Comparison of ENCODE assay signal across 8 mouse cellular contexts in genomic region chr16:32098897-32099637, GRCm38 (mm10). TPM values are rescaled to one million over a fixed set of nuclear protein-coding genes. Genes with fewer than 3 reads are reported as not detected.
DNase-seq lines count a peak whose midpoint lies in the region; ATAC-seq and TF ChIP-seq lines count a peak whose summit lies in the region.

No protein-coding gene starts in this region.

- no peak for DNase-seq in lung, adult 2 months
- no peak for DNase-seq in lung, postnatal 36 days
- DNase-seq in right cerebral cortex, postnatal 4 days: no peak
- DNase-seq in layer of hippocampus, adult 11-12 months (ENCODE audit: low spot score): no peak
- DNase-seq in layer of hippocampus, adult 9-11 months: no peak

- no peak for TF ChIP-seq CTCF in lung, adult 2 months (IDR thresholded peaks at IDR 0.05; ENCODE audit: insufficient read depth, low read length)

- H3K4me2 ChIP-seq in embryonic facial prominence, embryonic 12.5 days (replicated peaks): peak overlapping the region; percentile 69
- H3K4me2 ChIP-seq in intestine, embryonic 15.5 days (replicated peaks): peak overlapping the region; percentile 80

- H3K36me3 ChIP-seq in embryonic facial prominence, embryonic 12.5 days: peaks cover 25% of the 10 kb centered on the region
- peaks cover 5% of the 10 kb centered on the region for H3K36me3 ChIP-seq in intestine, embryonic 15.5 days

- peak overlapping the region; percentile 76 for H3K27ac ChIP-seq in embryonic facial prominence, embryonic 12.5 days
- H3K27ac ChIP-seq in intestine, embryonic 15.5 days: peak overlapping the region; percentile 88

- TF ChIP-seq POLR2A in lung, adult 2 months (IDR thresholded peaks at IDR 0.05; ENCODE audit: borderline replicate concordance, extremely low read depth, low read depth, low read length): no peak

- H3K9me3 ChIP-seq in embryonic facial prominence, embryonic 12.5 days: no peaks in the 10 kb centered on the region
- H3K9me3 ChIP-seq in intestine, embryonic 15.5 days: no peaks in the 10 kb centered on the region

- WGBS in lung, adult 2 months: under 1% methylated on average over 39 of the region's 39 CpGs
- under 1% methylated on average over 39 of the region's 39 CpGs for WGBS in embryonic facial prominence, embryonic 12.5 days
- under 1% methylated on average over 39 of the region's 39 CpGs for WGBS in intestine, embryonic 15.5 days

- peak overlapping the region; percentile 95 for H3K9ac ChIP-seq in embryonic facial prominence, embryonic 12.5 days
- H3K9ac ChIP-seq in intestine, embryonic 15.5 days: peak overlapping the region; percentile 85

- H3K4me1 ChIP-seq in lung, adult 2 months (ENCODE audit: control insufficient read depth, insufficient read depth, low read length): peaks cover 5% of the 10 kb centered on the region; the same call in 1 of the 2 replicates
- H3K4me1 ChIP-seq in embryonic facial prominence, embryonic 12.5 days: peaks cover 11% of the 10 kb centered on the region
- H3K4me1 ChIP-seq in intestine, embryonic 15.5 days (replicated peaks): peaks cover 8% of the 10 kb centered on the region; the same call in 1 of the 2 replicates

- ATAC-seq in embryonic facial prominence, embryonic 12.5 days (ENCODE audit: insufficient number of reproducible peaks, insufficient read depth, low FRiP score, low TSS enrichment): peak; percentile 75
- peak; percentile 85 for ATAC-seq in intestine, embryonic 15.5 days
- peak; percentile 52 for ATAC-seq in monocyte, adult 5-6 weeks (replicated peaks; ENCODE audit: insufficient number of reproducible peaks, low FRiP score, low TSS enrichment, poor library complexity, severe bottlenecking)

- H3K27me3 ChIP-seq in embryonic facial prominence, embryonic 12.5 days: no peaks in the 10 kb centered on the region
- H3K27me3 ChIP-seq in intestine, embryonic 15.5 days (replicated peaks): no peaks in the 10 kb centered on the region

- peak overlapping the region; percentile 86 for H3K4me3 ChIP-seq in lung, adult 2 months (replicated peaks; ENCODE audit: extremely low read depth, low read depth, low read length)
- peak overlapping the region; percentile 92 for H3K4me3 ChIP-seq in embryonic facial prominence, embryonic 12.5 days
- peak overlapping the region; percentile 97 for H3K4me3 ChIP-seq in intestine, embryonic 15.5 days (replicated peaks)

RNA-seq across cellular contexts. Expression of gene Pigx, which starts 0.5 kb away (rescaled TPM):
- 19.6 and 20.0 TPM in 2 replicates for polyA plus RNA-seq in lung, adult 2 months (2012; rRNA removed)
- 138 and 141 TPM in 2 replicates for polyA plus RNA-seq in embryonic facial prominence, embryonic 12.5 days (2016; fragmentation: Nextera tagmentation; extraction: Ambion mirVana)
- polyA plus RNA-seq in intestine, embryonic 15.5 days (2015; fragmentation: Nextera tagmentation; extraction: Ambion mirVana): 107 and 109 TPM in 2 replicates
- total RNA-seq in monocyte, adult 5-6 weeks (2017): 47.5 to 86.8 TPM (median 70.6 TPM) in 3 replicates

RNA-seq across cellular contexts. Expression of gene Cep19, which starts 0.5 kb away (rescaled TPM):
- 7.8 and 9.2 TPM in 2 replicates for polyA plus RNA-seq in lung, adult 2 months (2012; rRNA removed)
- polyA plus RNA-seq in embryonic facial prominence, embryonic 12.5 days (2016; fragmentation: Nextera tagmentation; extraction: Ambion mirVana): 29.7 and 32.7 TPM in 2 replicates
- 27.4 and 29.4 TPM in 2 replicates for polyA plus RNA-seq in intestine, embryonic 15.5 days (2015; fragmentation: Nextera tagmentation; extraction: Ambion mirVana)
- 11.1 to 15.4 TPM (median 12.7 TPM) in 3 replicates for total RNA-seq in monocyte, adult 5-6 weeks (2017)

RNA-seq across cellular contexts. Expression of gene Pak2, which starts 19.9 kb away (rescaled TPM):
- 19.2 and 22.5 TPM in 2 replicates for polyA plus RNA-seq in lung, adult 2 months (2012; rRNA removed)
- 39.1 and 39.2 TPM in 2 replicates for polyA plus RNA-seq in embryonic facial prominence, embryonic 12.5 days (2016; fragmentation: Nextera tagmentation; extraction: Ambion mirVana)
- polyA plus RNA-seq in intestine, embryonic 15.5 days (2015; fragmentation: Nextera tagmentation; extraction: Ambion mirVana): 33.8 and 38.3 TPM in 2 replicates
- 73.5 to 104 TPM (median 79.7 TPM) in 3 replicates for total RNA-seq in monocyte, adult 5-6 weeks (2017)
